Mouse (Mus musculus) MEL (cell line): Measurements from ENCODE around the gene Ednra.

Experiments used
- CTCF ChIP-seq, 3 experiments: IDR thresholded peaks in 2 of 3; conservative IDR thresholded peaks in 1 of 3; 2 replicates each; pipeline ENCODE4 v1.5.1; 2011 to 2012; ENCODE audit warnings: low read length in 3 of 3, low read depth in 2 of 3, mild to moderate bottlenecking in 2 of 3, improper control_type of control experiment in 1 of 3, inconsistent platforms in 1 of 3, mixed read lengths in 1 of 3, moderate library complexity in 1 of 3; ENCODE audit not compliant: control insufficient read depth in 1 of 3, insufficient read depth in 1 of 3, poor library complexity in 1 of 3, severe bottlenecking in 1 of 3
- ETS1 ChIP-seq: IDR thresholded peaks from 2 replicates; pipeline ENCODE4 v1.6.1; 2012; ENCODE audit warnings: low read depth, mild to moderate bottlenecking, inconsistent platforms, low read length, improper control_type of control experiment, moderate library complexity
- MAFK ChIP-seq: IDR thresholded peaks from 2 replicates; pipeline ENCODE4 v1.6.1; 2011; ENCODE audit warnings: low read depth, mild to moderate bottlenecking, low read length, improper control_type of control experiment, borderline replicate concordance
- SIN3A ChIP-seq: IDR thresholded peaks from 2 replicates; pipeline ENCODE4 v1.6.1; 2012; ENCODE audit warnings: low read length, improper control_type of control experiment, inconsistent platforms
- USF1 ChIP-seq: IDR thresholded peaks from 2 replicates; pipeline ENCODE4 v1.6.1; 2014; ENCODE audit warnings: low read depth, mild to moderate bottlenecking, inconsistent platforms, low read length, improper control_type of control experiment, moderate library complexity

DNA sequence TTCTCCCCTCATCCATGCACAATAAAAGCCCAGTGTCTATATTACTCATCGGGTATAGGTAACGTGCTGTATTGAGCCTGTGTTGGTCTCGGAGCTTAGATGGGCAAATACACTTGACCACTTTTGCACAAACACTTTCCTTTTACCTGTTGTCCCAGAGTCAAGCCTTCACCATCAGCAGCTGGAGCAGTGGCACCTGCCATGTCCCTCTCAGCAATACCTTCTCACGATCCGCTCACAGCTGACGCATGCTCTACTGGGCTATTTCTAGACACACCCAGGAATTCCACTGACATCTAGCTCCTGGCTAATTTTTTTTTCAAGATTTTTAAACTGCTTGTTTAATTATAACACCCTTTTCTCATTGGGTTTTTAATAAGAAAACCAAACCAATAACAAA is 14.2 kb upstream of the Ednra start:
- no peak for TF ChIP-seq USF1
- TF ChIP-seq MAFK, result no peak
- TF ChIP-seq CTCF (IDR thresholded peaks at IDR 0.05 in 2 of 3, conservative IDR thresholded peaks at IDR 0.05 in 1 of 3; ENCODE audit: control insufficient read depth in 1 of 3, insufficient read depth in 1 of 3, low read depth in 2 of 3, low read length in 3 of 3, poor library complexity in 1 of 3, severe bottlenecking in 1 of 3), result no peak
- no peak for TF ChIP-seq SIN3A
- TF ChIP-seq ETS1, result no peak
